Mouse (Mus musculus) C2C12 (cell line): ENCODE measurements at regions not wholly inside any gene's neighbourhood (a gene's known extent, or its start where the extent isn't known, plus 50 kb on each side); places are given as distances from the start of the nearest gene placed in this dataset.

Experiments used
- H3K27me3 ChIP-seq: one replicate; pipeline ENCODE4 v1.6.1; 2011; ENCODE audit not compliant: control insufficient read depth, insufficient read depth, insufficient read length
- H3K36me3 ChIP-seq: one replicate; pipeline ENCODE4 v1.6.1; 2011; ENCODE audit not compliant: control insufficient read depth, insufficient read depth
- H3K4me3 ChIP-seq: one replicate; pipeline ENCODE4 v1.5.1; 2011; ENCODE audit warnings: mild to moderate bottlenecking, control low read depth; ENCODE audit not compliant: poor library complexity, insufficient read depth, severe bottlenecking
- H3K79me2 ChIP-seq: one replicate; pipeline ENCODE4 v1.6.1; 2011; ENCODE audit not compliant: control insufficient read depth, insufficient read depth
- H3K79me3 ChIP-seq: one replicate; pipeline ENCODE4 v1.6.1; 2011; ENCODE audit warnings: low read depth, control low read depth
- H3ac ChIP-seq: one replicate; pipeline ENCODE3; 2011; ENCODE audit warnings: low read depth; ENCODE audit not compliant: control insufficient read depth, insufficient read length
- CEBPB ChIP-seq: IDR thresholded peaks from one replicate; pipeline ENCODE4 v1.6.1; 2011; ENCODE audit warnings: low read depth, mild to moderate bottlenecking, control low read depth, moderate library complexity
- CTCF ChIP-seq: IDR thresholded peaks from one replicate; pipeline ENCODE4 v1.5.1; 2011; ENCODE audit not compliant: control insufficient read depth, insufficient read depth, insufficient read length
- FOSL1 ChIP-seq: IDR thresholded peaks from one replicate; pipeline ENCODE4 v1.8.0; 2011; ENCODE audit warnings: mild to moderate bottlenecking, low read length; ENCODE audit not compliant: poor library complexity, insufficient read depth, severe bottlenecking
- MAX ChIP-seq: IDR thresholded peaks from one replicate; pipeline ENCODE4 v1.6.1; 2011; ENCODE audit warnings: mild to moderate bottlenecking, control low read depth
- MYOD1 ChIP-seq: IDR thresholded peaks from one replicate; pipeline ENCODE4 v1.6.1; 2011; ENCODE audit warnings: low read depth; ENCODE audit not compliant: control insufficient read depth, insufficient read length
- MYOG ChIP-seq: IDR thresholded peaks from one replicate; pipeline ENCODE4 v1.6.1; 2011; ENCODE audit not compliant: control insufficient read depth, insufficient read length; ENCODE audit errors: extremely low read depth
- USF1 ChIP-seq: IDR thresholded peaks from one replicate; pipeline ENCODE4 v1.6.1; 2011; ENCODE audit warnings: low read depth, mild to moderate bottlenecking, control low read depth, moderate library complexity

DNA sequence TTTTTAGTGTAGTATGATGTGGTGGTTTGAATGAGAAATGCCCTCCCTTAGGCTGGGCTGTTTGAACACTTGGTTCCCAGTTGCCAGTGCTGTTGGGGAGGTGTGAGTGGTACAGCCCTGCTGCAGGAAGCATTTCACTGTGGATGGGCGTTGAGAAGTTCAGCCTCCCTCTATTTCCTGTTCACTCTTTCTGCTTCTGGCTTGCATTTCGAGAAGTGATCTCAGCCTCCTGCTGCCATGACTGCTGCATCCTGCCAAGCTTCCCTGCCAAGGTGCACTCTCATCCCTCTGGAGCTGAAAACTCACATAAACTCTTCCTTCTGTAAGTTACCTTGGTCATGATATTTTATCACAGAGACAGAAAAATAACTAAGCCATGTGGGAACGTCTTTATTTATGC is 525.8 kb downstream of the Psat1 start:
- no peaks in the 10 kb centered on the region for H3K79me2 ChIP-seq
- H3K36me3 ChIP-seq, result no peaks in the 10 kb centered on the region
- no peaks in the 10 kb centered on the region for H3K27me3 ChIP-seq
- H3K79me3 ChIP-seq, result no peaks in the 10 kb centered on the region
- no peak overlapping the region for H3K4me3 ChIP-seq
- no peak overlapping the region for H3ac ChIP-seq
- no peak for TF ChIP-seq USF1
- TF ChIP-seq FOSL1, result no peak
- no peak for TF ChIP-seq CEBPB
- no peak for TF ChIP-seq MYOD1
- no peak for TF ChIP-seq MAX
- no peak for TF ChIP-seq MYOG
- no peak for TF ChIP-seq CTCF

DNA sequence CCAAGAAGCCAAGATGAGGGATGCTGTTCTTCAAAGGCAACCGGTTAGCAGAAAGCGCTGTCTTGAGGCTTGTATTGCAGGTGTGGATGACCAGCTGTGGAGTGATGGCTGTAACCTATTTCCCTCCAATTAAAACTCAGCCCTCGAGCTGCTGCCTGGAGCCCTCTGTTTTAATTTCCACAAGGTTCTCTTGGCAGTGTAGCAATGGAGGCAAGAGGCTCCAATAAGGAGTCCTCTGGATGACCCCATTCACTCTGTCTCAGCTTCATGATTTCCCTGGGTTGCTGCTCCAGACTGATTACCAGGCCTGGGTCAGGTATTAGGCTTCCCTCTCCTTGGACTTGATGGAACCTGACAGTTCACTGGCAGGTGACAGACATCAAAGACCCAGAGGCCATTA is 548.5 kb downstream of the Psat1 start:
- no peak overlapping the region for H3ac ChIP-seq
- no peak for TF ChIP-seq FOSL1
- no peak for TF ChIP-seq MYOD1
- TF ChIP-seq CTCF, result no peak
- no peak for TF ChIP-seq MYOG
- TF ChIP-seq CEBPB, result no peak
- TF ChIP-seq USF1, result no peak
- H3K79me2 ChIP-seq, result no peaks in the 10 kb centered on the region
- no peaks in the 10 kb centered on the region for H3K79me3 ChIP-seq
- no peak overlapping the region for H3K4me3 ChIP-seq
- no peaks in the 10 kb centered on the region for H3K27me3 ChIP-seq
- no peaks in the 10 kb centered on the region for H3K36me3 ChIP-seq

DNA sequence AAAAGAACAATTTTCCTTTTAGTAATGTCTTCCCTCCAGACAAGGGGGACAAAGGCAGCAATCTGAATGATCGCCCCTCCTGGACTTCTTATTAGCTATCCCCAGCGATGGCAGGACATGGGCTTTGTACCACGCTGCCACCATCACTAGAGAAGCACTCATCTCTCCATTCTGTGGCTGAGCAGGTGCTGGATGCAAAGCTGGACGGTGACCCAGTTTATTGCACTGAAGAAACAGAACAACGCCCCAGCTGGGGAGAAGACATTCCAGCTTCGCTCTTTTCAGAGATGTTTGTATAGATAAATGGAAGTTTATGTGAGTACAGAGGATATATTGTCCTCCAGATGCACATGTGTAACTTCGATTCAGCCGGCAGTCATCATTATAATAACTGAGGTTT is 575.5 kb downstream of the Psat1 start:
- no peaks in the 10 kb centered on the region for H3K27me3 ChIP-seq
- H3K79me2 ChIP-seq, result no peaks in the 10 kb centered on the region
- no peak for TF ChIP-seq FOSL1
- TF ChIP-seq MYOD1, result no peak
- no peak for TF ChIP-seq CEBPB
- TF ChIP-seq CTCF, result no peak
- no peak for TF ChIP-seq USF1
- no peak for TF ChIP-seq MAX
- TF ChIP-seq MYOG, result no peak
- H3K4me3 ChIP-seq, result no peak overlapping the region
- H3K79me3 ChIP-seq, result no peaks in the 10 kb centered on the region
- no peaks in the 10 kb centered on the region for H3K36me3 ChIP-seq
- H3ac ChIP-seq, result no peak overlapping the region

DNA sequence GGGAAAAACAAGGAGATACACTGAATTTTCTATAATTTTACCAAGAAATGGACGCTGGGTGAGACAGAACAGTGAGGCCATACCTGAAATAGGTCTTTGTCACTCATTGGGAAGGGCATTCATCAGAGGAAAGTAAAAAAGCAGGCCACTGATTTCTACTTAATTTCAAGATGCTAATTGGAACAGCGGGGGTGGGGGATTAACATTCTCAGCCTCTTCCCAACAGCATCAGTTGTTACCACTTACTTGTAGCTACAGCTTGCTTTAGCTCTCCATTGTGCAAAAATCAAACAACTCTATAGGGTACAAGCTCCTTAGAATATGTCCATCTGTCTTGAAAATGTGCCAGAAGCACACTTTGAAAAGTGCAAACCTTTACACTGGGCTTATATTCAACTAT is 580.2 kb downstream of the Psat1 start:
- Histone ChIP-seq H3K4me3 (no peak overlapping the region), H3K36me3 (no peaks in the 10 kb centered on the region), H3K79me3 (no peaks in the 10 kb centered on the region), H3K27me3 (no peaks in the 10 kb centered on the region), H3K79me2 (no peaks in the 10 kb centered on the region), H3ac (no peak overlapping the region)
- TF ChIP-seq CTCF (no peak), FOSL1 (no peak), MYOD1 (no peak), CEBPB (no peak), MYOG (no peak), MAX (no peak), USF1 (no peak)

DNA sequence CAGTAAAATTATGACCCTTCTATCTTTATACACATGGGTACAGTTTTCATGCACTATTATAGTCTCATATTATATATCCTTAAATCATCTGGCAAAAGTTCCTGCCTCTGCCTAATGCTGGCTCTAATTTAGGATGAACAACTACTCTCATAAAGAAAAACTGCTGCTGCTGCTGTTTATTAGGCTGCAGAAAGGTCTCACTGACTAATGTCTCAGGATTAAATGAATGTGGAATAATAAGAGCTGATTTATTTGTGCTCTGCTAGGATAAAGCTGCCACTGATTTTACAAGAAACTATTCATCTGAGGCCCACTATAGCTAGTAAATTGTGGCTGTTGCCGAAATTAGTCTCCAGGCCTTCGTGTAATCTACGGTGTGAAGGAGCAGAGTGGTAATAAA is 590.0 kb downstream of the Psat1 start:
- H3K27me3 ChIP-seq, result no peaks in the 10 kb centered on the region
- H3K79me3 ChIP-seq, result no peaks in the 10 kb centered on the region
- H3K36me3 ChIP-seq, result no peaks in the 10 kb centered on the region
- no peak overlapping the region for H3ac ChIP-seq
- no peaks in the 10 kb centered on the region for H3K79me2 ChIP-seq
- no peak overlapping the region for H3K4me3 ChIP-seq
- no peak for TF ChIP-seq CTCF
- TF ChIP-seq MYOG, result no peak
- no peak for TF ChIP-seq CEBPB
- TF ChIP-seq USF1, result no peak
- TF ChIP-seq FOSL1, result no peak
- TF ChIP-seq MYOD1, result no peak
- no peak for TF ChIP-seq MAX

- Histone ChIP-seq H3ac (no peak overlapping the region), H3K79me2 (no peaks in the 10 kb centered on the region), H3K4me3 (no peak overlapping the region), H3K36me3 (no peaks in the 10 kb centered on the region), H3K79me3 (no peaks in the 10 kb centered on the region), H3K27me3 (no peaks in the 10 kb centered on the region)
- TF ChIP-seq MAX, result peak; percentile 27
- TF ChIP-seq FOSL1, result no peak
Observed at GRCm38 (mm10) chr19:15348356-15348755, 598.8 kb downstream of the Psat1 start.
